8 mouse cellular contexts compared by ENCODE assay signal in genomic region chr11:76739125-76739524, GRCm38 (mm10). TPM values are rescaled to one million over a fixed set of nuclear protein-coding genes. Genes with fewer than 3 reads are reported as not detected.
DNase-seq lines count a peak whose midpoint lies in the region; ATAC-seq and TF ChIP-seq lines count a peak whose summit lies in the region.

No protein-coding gene starts in this region.

- peaks cover 5% of the 10 kb centered on the region; the same call in 1 of the 2 replicates for H3K4me1 ChIP-seq in liver, embryonic 12.5 days
- H3K4me1 ChIP-seq in cortical plate, adult 2 months (ENCODE audit: control insufficient read depth, insufficient read depth, low read length), result no peaks in the 10 kb centered on the region
- H3K4me1 ChIP-seq in stomach, postnatal 0 days (replicated peaks; ENCODE audit: control insufficient read depth, insufficient read depth), result no peaks in the 10 kb centered on the region

- peak; percentile 24 for DNase-seq in adrenal gland, postnatal 25 days
- DNase-seq in adrenal gland, adult 2 months, result no peak
- peak; percentile 22 for DNase-seq in liver
- DNase-seq in stomach, postnatal 0 days (ENCODE audit: low spot score), result peak; percentile 27
- no peak for DNase-seq in heart, postnatal 10 days
- DNase-seq in urinary bladder, adult 18-20 months (ENCODE audit: low spot score in 2 of 2), result no peak

- no peak overlapping the region for H3K4me3 ChIP-seq in liver, embryonic 12.5 days
- H3K4me3 ChIP-seq in cortical plate, adult 2 months (ENCODE audit: insufficient read depth, low read length), result no peak overlapping the region
- no peak overlapping the region for H3K4me3 ChIP-seq in stomach, postnatal 0 days (ENCODE audit: low read depth, low read length)

- intact Hi-C loops in heart, postnatal 10 days (cut with DNase I), result no loop called here

- TF ChIP-seq CTCF in cortical plate, adult 2 months (IDR thresholded peaks at IDR 0.05; ENCODE audit: extremely low read depth, insufficient read depth, low read length), result peak; percentile 36
- peak; percentile 68 for TF ChIP-seq CTCF in stomach, postnatal 0 days (IDR thresholded peaks at IDR 0.05; ENCODE audit: low read depth)

- no peak overlapping the region for H3K9ac ChIP-seq in liver, embryonic 12.5 days
- no peak overlapping the region for H3K9ac ChIP-seq in stomach, postnatal 0 days (ENCODE audit: low read length)

- ATAC-seq in liver, embryonic 12.5 days, result no peak
- no peak for ATAC-seq in stomach, postnatal 0 days (ENCODE audit: low FRiP score, low TSS enrichment)

- H3K9me3 ChIP-seq in liver, embryonic 12.5 days (replicated peaks), result no peaks in the 10 kb centered on the region
- H3K9me3 ChIP-seq in stomach, postnatal 0 days (ENCODE audit: control insufficient read depth, low read length), result no peaks in the 10 kb centered on the region

- peaks cover 67% of the 10 kb centered on the region for H3K36me3 ChIP-seq in liver, embryonic 12.5 days
- peaks cover 8% of the 10 kb centered on the region; the same call in 1 of the 2 replicates for H3K36me3 ChIP-seq in stomach, postnatal 0 days (ENCODE audit: control insufficient read depth, insufficient read depth, low read length)

- H3K27me3 ChIP-seq in liver, embryonic 12.5 days (replicated peaks), result no peaks in the 10 kb centered on the region
- H3K27me3 ChIP-seq in stomach, postnatal 0 days (ENCODE audit: control insufficient read depth, insufficient read depth, low read length), result no peaks in the 10 kb centered on the region

- WGBS in liver, embryonic 12.5 days (ENCODE audit: insufficient replicate concordance), result 73% methylated on average over 6 of the region's 6 CpGs
- WGBS in stomach, postnatal 0 days, result 69% methylated on average over 6 of the region's 6 CpGs

- TF ChIP-seq POLR2A in cortical plate, adult 2 months (IDR thresholded peaks at IDR 0.05; ENCODE audit: extremely low read depth, insufficient read depth, low read length), result no peak

- H3K27ac ChIP-seq in liver, embryonic 12.5 days, result no peak overlapping the region
- H3K27ac ChIP-seq in cortical plate, adult 2 months (ENCODE audit: insufficient read depth, low read length), result no peak overlapping the region
- no peak overlapping the region for H3K27ac ChIP-seq in stomach, postnatal 0 days (replicated peaks)

- TF ChIP-seq EP300 in stomach, postnatal 0 days (optimal IDR thresholded peaks at IDR 0.05), result no peak

- H3K4me2 ChIP-seq in liver, embryonic 12.5 days, result no peak overlapping the region
- no peak overlapping the region for H3K4me2 ChIP-seq in stomach, postnatal 0 days (replicated peaks; ENCODE audit: low read depth)

RNA-seq across cellular contexts. Expression of gene Gosr1, which starts 24.3 kb away (rescaled TPM):
- total RNA-seq in adrenal gland, postnatal 25 days (2021), result 44.6 and 77.1 TPM in 2 replicates
- 10 to 100 TPM; 64.1 to 99.6 TPM for total RNA-seq in adrenal gland, adult 2 months (2021)
- polyA plus RNA-seq in adrenal gland, adult 2 months (2012; rRNA removed), result 14.4 and 18.4 TPM in 2 replicates
- polyA plus RNA-seq in liver, embryonic 12.5 days (2016; fragmentation: Nextera tagmentation; extraction: Ambion mirVana), result 13.2 and 15.2 TPM in 2 replicates
- 27.3 and 28.0 TPM in 2 replicates for polyA plus RNA-seq in cortical plate, adult 2 months (2012; rRNA removed)
- 15.8 and 17.7 TPM in 2 replicates for polyA plus RNA-seq in stomach, postnatal 0 days (2015; fragmentation: Nextera tagmentation; extraction: Ambion mirVana)
- 10 to 100 TPM; 30.7 to 32.9 TPM for total RNA-seq in heart, postnatal 10 days (2021)

RNA-seq across cellular contexts. Expression of gene Trarg1, which starts 59.5 kb away (rescaled TPM):
- total RNA-seq in adrenal gland, postnatal 25 days (2021), result 27.4 and 30.2 TPM in 2 replicates
- 10 to 100 TPM; 30.0 to 67.3 TPM for total RNA-seq in adrenal gland, adult 2 months (2021)
- polyA plus RNA-seq in adrenal gland, adult 2 months (2012; rRNA removed), result 15.9 and 18.5 TPM in 2 replicates
- not detected in 2 replicates for polyA plus RNA-seq in liver, embryonic 12.5 days (2016; fragmentation: Nextera tagmentation; extraction: Ambion mirVana)
- 0.32 and 0.40 TPM in 2 replicates for polyA plus RNA-seq in cortical plate, adult 2 months (2012; rRNA removed)
- 0.59 and 0.67 TPM in 2 replicates for polyA plus RNA-seq in stomach, postnatal 0 days (2015; fragmentation: Nextera tagmentation; extraction: Ambion mirVana)
- 1 to 10 TPM; 4.2 to 6.7 TPM for total RNA-seq in heart, postnatal 10 days (2021)

Comparison
In these comparisons a context has a peak if more than half of its experiments do, and no peak if none do; other contexts are left out.
1. DNase-seq: peak in adrenal gland, postnatal 25 days (single experiment), liver (single experiment) and stomach, postnatal 0 days (single experiment); none in adrenal gland, adult 2 months (single experiment), heart, postnatal 10 days (0 of 2) and urinary bladder, adult 18-20 months (0 of 2).
2. RNA of gene Trarg1, which starts 59.5 kb away (polyA plus RNA-seq): 15.9 to 18.5 TPM in adrenal gland, adult 2 months; 0.59 to 0.67 TPM in stomach, postnatal 0 days, 0.32 to 0.40 TPM in cortical plate, adult 2 months and not detected in liver, embryonic 12.5 days; every median in the first group is over 10 times any median in the second.